Mouse (Mus musculus): Measurements from ENCODE around the gene Psmg4. TPM values are rescaled to one million over a fixed set of nuclear protein-coding genes. Genes with fewer than 3 reads are reported as not detected.

The Psmg4 gene
- total RNA-seq, 2 experiments from 2014 or later, result 26.2 to 26.7 TPM

GRCm38 (mm10) chr13:34146916-34147315 lies 15.8 kb upstream of the Psmg4 start:
- DNase-seq (ENCODE audit: extremely low spot score in 1 of 2, low spot score in 1 of 2), result peak in 1 of 2 experiments; percentile 3

- peak; percentile 10 to 12 for DNase-seq (ENCODE audit: extremely low spot score in 1 of 2, low spot score in 1 of 2)
Measured at GRCm38 (mm10) chr13:34148181-34148580, 14.6 kb upstream of the Psmg4 start.

- peak; percentile 49 to 54 for DNase-seq (ENCODE audit: extremely low spot score in 1 of 2, low spot score in 1 of 2)
Measured at GRCm38 (mm10) chr13:34148767-34149392, 13.9 kb upstream of the Psmg4 start.

GRCm38 (mm10) chr13:34149463-34150176 lies 13.1 kb upstream of the Psmg4 start:
- peak in 1 of 2 experiments; percentile 6 for DNase-seq (ENCODE audit: extremely low spot score in 1 of 2, low spot score in 1 of 2)

GRCm38 (mm10) chr13:34150271-34151027 lies 12.3 kb upstream of the Psmg4 start:
- peak; percentile 33 to 57 for DNase-seq (ENCODE audit: extremely low spot score in 1 of 2, low spot score in 1 of 2)

- DNase-seq (ENCODE audit: extremely low spot score in 1 of 2, low spot score in 1 of 2), result no peak
Measured at GRCm38 (mm10) chr13:34151425-34151824, 11.3 kb upstream of the Psmg4 start.

- DNase-seq (ENCODE audit: extremely low spot score in 1 of 2, low spot score in 1 of 2), result no peak
Measured at GRCm38 (mm10) chr13:34152695-34153094, 10.1 kb upstream of the Psmg4 start.

GRCm38 (mm10) chr13:34153254-34154011 lies 9.3 kb upstream of the Psmg4 start:
- DNase-seq (ENCODE audit: extremely low spot score in 1 of 2, low spot score in 1 of 2), result peak in 1 of 2 experiments; percentile 17

- peak in 1 of 2 experiments; percentile 79 for DNase-seq (ENCODE audit: extremely low spot score in 1 of 2, low spot score in 1 of 2)
Measured at GRCm38 (mm10) chr13:34154217-34154930, 8.4 kb upstream of the Psmg4 start.

- DNase-seq (ENCODE audit: extremely low spot score in 1 of 2, low spot score in 1 of 2), result peak in 1 of 2 experiments; percentile 73
Measured at GRCm38 (mm10) chr13:34154931-34155272, 7.9 kb upstream of the Psmg4 start.

- no peak for DNase-seq (ENCODE audit: extremely low spot score in 1 of 2, low spot score in 1 of 2)
Measured at GRCm38 (mm10) chr13:34156133-34156839, 6.5 kb upstream of the Psmg4 start.

- peak in 1 of 2 experiments; percentile 38 for DNase-seq (ENCODE audit: extremely low spot score in 1 of 2, low spot score in 1 of 2)
Measured at GRCm38 (mm10) chr13:34156840-34157185, 6.0 kb upstream of the Psmg4 start.

GRCm38 (mm10) chr13:34157596-34158157 lies 5.1 kb upstream of the Psmg4 start:
- no peak for DNase-seq (ENCODE audit: extremely low spot score in 1 of 2, low spot score in 1 of 2)

GRCm38 (mm10) chr13:34159926-34160325 lies 2.8 kb upstream of the Psmg4 start:
- no peak for DNase-seq (ENCODE audit: extremely low spot score in 1 of 2, low spot score in 1 of 2)

- no peak for DNase-seq (ENCODE audit: extremely low spot score in 1 of 2, low spot score in 1 of 2)
Measured at GRCm38 (mm10) chr13:34163304-34163975, 676 bp downstream of the Psmg4 start.

GRCm38 (mm10) chr13:34174025-34174424 lies 11.3 kb downstream of the Psmg4 start:
- no peak for DNase-seq (ENCODE audit: extremely low spot score in 1 of 2, low spot score in 1 of 2)

GRCm38 (mm10) chr13:34181624-34182023 lies 18.9 kb downstream of the Psmg4 start:
- DNase-seq (ENCODE audit: extremely low spot score in 1 of 2, low spot score in 1 of 2), result no peak

GRCm38 (mm10) chr13:34185371-34185770 lies 22.6 kb downstream of the Psmg4 start:
- no peak for DNase-seq (ENCODE audit: extremely low spot score in 1 of 2, low spot score in 1 of 2)

All from layer of hippocampus, postnatal 25 days (tissue).